Mouse (Mus musculus): ENCODE measurements around the gene Tti1.
"Not testable (repeated sequence)": the region's sequence is repeated elsewhere in the genome, so short reads cannot be mapped to it uniquely, and the experiment has no call there.

Tti1 gene

DNA sequence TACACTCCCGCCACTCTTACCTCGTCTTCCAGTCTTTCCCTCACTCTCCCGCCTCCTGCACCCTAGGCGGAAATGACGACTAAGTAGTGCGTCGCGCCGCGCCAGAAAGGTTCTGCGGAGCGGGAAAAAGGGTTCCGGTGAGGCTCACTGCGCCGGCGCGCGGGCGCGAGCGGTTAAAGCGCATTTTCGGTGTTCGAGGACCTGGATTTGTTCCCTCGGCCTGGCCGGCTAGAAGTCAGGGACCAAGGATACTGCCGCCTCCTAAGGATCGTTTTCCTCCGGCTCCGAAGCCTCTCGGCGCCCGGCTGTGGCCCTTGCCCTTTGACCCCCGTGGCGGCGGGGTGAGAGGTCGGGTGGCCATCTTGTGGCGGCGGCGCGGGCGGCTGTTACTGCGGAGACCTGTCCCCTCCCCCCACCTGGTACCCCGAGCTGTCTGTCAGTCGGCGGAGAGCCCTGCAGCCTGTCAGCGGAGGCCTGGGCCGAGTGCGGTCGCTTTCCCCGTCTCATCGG is at the start of gene Tti1, which contains the start of gene Rprd1b:
Tti1 (minus strand) TSS at position 80 of the 510 bp plus-strand sequence.
Rprd1b (plus strand) TSS at position 144 of the 510 bp plus-strand sequence.
- DNase-seq (ENCODE audit: low read depth) = peak; percentile 94

DNA sequence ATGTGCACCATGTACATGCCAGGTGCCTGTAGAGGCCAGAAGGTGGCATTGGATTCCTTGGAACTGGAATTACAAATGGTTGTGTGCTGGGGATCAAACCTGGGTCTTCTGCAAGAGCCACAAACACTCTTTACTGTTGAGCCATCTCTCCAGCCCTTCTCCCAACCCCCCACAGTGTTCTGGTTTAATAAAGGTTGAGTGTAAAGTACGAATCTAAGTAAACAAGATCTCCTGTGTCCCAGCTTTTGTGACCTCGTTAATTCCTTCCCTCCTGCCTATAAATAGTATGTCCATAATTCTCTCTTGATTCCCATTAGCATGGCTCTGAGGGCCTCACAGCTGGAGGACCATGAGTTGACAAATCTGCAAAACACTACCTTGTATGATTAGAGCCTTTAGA is 49.7 kb upstream of the Tti1 start:
- no peak for DNase-seq (ENCODE audit: low read depth)

DNA sequence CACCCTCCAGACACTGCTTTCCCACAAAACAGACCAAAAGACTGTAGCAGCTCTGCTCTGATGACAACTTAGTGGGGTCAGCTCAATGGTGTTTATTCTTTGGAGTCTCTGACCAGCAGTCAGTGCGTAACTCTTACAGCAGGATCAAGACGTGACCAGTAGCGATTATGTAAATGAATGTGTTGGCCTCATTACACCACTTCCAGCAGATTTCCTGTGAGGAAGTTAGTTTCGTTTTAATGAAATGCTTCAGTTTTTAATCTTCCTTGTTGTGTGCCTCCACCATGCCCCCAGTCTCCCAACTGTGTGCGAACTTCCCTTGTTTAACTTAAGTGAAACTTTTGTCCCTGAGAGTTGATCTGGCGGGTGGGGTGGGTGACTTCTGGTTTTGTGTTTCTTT is 48.5 kb upstream of the Tti1 start:
- no peak for DNase-seq (ENCODE audit: low read depth)

DNA sequence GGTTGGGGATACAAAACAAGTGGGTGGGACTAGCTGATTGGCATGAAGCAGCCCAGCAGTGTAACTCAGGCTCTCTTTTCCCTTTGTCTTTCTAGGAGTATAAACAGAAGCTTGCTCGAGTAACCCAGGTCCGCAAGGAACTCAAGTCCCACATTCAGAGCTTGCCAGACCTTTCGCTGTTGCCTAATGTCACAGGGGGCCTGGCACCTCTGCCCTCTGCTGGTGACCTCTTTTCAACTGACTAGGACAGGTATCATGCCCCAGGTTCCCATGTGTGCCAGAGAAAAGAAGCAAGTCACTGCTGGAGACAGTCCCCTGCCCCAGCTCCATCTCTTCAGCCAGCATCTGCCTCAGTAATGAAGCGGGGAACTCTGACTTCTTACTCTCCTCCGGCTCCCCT is 46.6 kb upstream of the Tti1 start:
- DNase-seq (ENCODE audit: low read depth) = no peak

DNA sequence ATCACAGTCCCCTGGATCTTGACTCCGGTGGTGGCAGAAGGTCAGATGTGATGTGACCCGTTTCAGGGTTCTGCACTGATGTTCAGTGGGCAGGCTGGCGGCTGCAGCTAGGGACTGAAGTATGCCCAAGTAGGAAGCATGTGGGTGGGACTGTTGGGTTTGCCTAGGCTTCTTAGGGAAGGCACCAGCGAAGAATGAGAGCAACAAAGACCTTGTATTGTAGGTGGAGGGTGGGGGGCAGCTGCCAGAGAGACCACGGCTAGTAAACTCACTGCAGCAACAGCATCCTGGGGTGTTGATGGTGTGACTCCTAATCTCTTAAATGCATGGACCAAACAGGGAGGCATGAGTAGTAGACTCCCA is 43.4 kb upstream of the Tti1 start:
- no peak for DNase-seq (ENCODE audit: low read depth)

DNA sequence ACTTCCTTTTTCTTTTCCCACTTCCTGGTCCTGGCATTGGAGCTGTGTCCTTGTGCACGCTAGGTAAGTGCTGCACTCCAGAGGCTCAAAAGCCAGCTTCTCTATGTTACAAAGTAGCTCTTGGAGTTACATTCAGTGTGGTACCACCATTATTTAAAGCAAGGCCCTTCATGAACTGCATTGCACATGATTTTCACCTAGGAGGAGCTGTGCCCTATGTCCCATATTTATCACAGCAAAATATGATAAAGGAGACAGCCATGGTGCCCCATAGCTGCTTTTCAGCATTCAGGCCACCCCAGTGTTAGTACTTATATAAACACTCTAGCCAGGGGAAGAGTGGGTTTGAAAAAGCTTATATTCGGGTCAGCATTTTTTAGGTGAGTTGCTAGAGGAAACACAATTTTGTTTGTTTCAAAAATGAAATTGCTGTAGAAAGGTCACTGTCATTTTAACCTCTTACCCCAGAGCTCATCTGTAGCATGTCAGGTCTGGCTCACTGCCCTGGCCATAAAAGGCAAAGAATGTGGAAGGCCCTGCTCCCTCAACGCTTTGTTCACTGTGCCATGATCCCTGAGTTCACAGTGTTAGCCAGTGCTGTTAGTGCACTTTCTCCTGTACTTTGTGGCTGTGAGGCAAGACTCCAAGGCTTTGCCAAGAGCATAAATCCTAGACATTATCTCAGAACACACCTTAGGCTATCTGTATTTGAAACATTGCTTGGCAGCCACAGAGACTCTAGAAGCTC is 42.8 kb upstream of the Tti1 start:
- no peak for DNase-seq (ENCODE audit: low read depth)

DNA sequence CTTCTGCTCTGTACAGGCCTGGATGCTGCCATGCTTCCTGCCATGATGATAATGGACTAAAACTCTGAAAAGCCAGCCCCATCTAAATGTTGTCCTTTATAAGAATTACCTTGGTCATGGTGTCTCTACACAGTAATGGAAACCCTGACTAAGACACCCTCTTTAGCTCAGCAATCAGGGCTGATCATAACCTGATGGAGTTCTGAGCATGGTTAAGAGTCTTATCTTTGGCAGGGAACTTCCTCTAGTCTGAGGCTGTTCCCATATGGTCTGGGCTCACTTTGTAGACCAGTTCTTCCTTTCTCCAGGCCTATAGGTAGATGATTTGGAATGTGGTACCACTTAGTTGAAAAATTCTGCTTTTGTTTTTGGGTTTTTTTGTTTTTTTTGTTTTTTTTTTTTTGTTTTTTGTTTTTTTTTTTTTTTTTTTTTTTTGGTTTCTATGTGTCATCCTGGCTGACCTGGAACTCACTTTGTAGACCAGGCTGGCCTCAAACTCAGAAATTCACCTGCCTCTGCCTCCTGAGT is 40.3 kb upstream of the Tti1 start:
- DNase-seq (ENCODE audit: low read depth) = no peak

DNA sequence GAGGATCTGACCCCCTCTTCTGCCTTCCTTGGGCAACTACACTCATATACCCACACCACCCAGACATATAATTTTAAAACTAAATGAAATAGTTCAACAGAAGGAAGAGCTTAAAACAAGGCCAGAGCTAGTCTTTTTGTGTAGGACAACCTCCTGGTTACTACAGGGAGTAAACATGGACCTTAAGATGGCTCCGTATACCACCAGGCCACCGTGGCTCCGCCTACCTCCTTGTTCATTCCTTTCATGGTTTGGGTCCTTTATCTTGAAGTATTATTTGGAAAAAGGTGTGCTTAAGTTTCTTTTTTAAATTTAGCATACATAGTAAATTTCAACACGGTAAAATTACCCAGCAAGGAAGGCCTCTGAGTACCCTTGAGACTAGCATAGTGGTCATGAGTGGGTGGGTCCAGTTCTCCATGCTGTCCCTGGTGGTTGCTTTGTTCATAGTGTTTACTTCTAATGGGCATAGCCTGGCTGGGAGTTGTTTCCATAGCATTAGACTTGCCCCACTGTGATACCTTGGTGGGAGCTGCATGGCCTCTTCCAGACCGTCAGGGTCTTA is 39.1 kb upstream of the Tti1 start:
- DNase-seq (ENCODE audit: low read depth) = no peak

DNA sequence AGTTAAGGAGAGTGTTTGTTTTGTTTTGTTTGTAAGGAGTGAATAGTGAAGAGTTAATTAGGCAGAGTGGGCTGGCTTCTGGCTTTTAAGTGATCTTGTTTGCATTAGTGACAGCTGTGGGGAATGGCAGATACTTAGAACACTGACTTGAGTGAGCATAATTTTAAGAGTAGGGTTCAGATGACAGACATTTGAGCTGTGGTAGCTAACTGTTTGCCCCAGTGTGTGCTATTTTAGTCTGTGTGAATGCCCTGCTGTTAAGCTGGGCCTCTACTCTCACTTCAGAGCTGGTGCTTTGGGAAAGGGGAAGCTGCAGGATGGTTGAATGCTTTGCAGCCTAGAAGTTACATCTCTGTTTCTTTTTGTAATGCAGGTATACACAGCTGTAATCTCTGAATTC is 38.2 kb upstream of the Tti1 start:
- no peak for DNase-seq (ENCODE audit: low read depth)

DNA sequence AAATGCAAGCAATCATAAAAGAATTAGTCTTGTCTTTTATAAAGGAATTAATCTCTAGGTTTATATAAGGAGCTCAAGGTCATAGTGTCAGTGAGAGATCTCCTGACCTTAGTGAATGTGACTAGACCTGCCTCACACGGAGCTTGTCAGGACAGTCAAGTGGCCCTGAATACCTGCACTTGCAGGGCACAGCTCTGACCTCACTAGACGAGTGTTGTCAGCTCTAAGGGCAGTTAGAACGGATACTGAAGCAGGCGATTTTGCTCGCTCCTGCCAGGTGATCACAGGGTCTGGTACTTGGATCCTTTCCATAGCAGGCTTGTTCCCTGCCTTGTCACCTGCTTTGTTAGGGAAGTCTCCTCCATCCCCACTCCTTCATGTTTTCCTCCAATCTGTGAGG is 36.8 kb upstream of the Tti1 start:
- no peak for DNase-seq (ENCODE audit: low read depth)

DNA sequence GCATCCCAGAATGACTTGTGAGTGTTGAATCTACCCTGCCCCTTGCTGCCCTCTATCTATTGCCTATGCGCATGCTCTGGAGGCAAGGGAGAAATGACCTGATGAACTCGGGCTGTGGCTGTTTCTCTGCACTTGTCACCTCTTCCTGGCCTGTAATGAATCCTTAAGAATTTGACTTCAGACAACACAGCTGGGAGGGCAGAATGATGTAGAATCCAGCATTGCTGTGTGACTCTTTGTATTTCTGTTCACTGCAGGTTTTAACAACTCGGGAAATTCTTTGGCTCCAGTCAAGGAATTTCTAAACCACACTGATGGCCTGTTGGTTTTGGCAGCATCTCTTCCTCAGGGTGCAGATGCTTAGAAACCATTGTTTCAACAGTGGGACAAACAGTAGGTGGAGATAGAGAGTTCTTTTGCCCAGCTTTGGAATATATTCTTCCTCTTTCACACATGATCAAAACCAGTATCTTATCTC is 36.4 kb upstream of the Tti1 start:
- DNase-seq (ENCODE audit: low read depth) = peak; percentile 9

DNA sequence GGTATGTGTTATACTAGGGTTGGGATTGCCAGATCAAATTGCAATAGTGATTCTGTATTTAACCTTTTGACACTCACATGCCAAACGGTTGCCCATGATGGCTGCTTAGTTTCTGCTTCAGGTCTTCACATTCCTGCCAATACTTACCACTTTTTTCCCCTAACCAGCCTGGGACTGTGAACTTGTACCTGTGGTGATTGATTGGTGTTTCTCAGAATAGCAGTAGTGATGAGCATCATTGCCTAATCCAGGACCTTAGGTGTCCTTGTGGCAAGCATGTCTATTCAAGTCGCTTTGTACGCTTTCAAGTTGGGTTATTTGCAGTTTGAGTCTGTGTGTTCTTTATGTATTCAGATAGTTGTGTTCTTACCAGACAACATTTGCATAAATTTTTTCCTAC is 34.8 kb upstream of the Tti1 start:
- DNase-seq (ENCODE audit: low read depth) = no peak

DNA sequence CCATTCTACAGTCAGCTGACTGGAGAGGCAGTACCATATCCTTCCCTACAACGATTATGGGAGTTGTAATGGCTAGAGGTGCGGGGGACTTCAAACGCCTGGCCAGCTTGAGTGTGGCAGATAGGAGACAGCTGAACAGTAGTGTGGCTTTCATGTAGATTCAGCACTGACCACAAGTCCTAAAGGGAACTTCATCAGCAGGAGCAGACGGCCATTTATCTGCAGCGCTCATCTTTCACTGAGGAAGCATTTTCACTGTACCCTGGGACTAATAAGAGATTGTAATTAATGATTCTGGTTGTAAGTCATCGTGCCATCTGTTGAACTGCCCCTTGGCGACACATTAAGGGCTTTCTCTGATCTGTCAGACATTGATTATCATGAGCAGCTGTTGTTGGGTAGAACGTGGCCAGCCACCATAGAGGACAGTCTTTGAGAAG is 31.5 kb upstream of the Tti1 start:
- no peak for DNase-seq (ENCODE audit: low read depth)

DNA sequence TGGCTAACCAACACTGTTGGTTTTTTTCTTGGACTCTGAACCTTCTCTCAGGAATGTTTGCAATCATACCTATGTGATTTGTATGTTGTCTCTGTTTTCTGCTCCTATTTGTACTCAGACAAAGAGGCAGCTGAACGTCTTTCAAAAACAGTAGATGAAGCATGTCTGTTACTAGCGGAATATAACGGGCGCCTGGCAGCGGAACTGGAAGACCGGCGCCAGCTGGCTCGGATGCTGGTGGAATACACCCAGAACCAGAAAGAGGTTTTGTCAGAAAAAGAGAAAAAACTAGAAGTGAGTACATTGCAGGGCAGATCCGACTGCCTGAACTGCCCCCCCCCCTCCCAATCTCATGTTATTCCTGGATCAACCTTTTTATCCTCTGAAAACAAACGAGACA is 30.3 kb upstream of the Tti1 start:
- DNase-seq (ENCODE audit: low read depth) = no peak

DNA sequence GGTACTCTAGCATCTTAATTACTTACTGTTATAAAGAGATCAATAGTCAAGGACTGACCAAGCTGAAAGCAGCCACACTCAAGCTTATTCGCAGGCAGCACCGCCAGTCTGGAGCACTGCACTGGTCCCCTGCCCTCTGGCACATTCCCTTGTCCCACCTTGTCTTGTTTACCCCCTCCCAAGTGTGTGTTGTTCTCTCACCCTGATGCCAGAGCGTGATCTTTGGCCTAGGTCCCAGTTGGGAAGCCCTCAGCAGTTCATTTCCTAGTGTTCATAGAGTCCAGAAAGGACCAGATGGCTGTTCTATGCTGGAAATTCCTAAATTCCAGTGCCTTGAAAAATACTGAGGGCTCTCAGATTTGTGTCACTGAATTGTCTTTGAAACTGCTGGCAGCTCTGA is 28.8 kb upstream of the Tti1 start:
- DNase-seq (ENCODE audit: low read depth) = no peak

DNA sequence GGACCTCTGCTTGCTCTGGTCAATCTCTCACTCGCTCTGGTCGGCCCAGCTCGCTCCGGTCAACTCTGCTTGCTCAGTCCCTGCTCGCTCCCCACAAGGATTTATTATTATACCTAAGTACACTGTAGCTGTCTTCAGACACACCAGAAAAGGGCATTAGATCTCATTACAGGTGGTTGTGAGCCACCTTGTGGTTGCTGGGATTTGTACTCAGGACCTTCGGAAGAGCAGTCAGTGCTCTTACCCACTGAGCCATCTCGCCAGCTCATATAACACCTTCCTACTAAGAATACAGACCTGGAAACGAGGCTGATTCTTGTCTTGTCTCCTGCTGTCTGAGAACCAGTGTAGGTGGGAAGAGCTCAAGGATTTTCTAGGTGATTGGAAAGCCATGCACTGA is 27.1 kb upstream of the Tti1 start:
- not testable (repeated sequence) for DNase-seq (ENCODE audit: low read depth)

DNA sequence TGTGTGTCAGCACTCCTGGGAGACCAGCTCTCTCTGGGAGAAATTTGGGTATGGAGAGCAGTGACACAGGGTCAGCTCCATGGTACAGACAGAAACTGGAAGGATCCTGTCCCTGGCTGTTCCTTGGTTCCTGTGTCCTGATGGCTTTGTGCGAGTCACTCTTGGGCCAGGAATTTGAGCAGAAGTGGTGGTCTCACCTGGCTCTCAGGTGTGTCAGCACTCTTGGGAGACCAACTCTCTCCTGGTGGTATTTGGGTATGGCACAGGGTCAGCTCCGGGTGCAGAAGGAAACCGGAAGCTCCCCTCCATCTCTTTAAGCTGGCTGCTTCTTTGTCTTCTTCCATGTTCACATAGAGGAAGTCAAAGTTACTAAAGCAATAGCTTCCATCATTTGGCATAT is 26.4 kb upstream of the Tti1 start:
- DNase-seq (ENCODE audit: low read depth) = no peak

DNA sequence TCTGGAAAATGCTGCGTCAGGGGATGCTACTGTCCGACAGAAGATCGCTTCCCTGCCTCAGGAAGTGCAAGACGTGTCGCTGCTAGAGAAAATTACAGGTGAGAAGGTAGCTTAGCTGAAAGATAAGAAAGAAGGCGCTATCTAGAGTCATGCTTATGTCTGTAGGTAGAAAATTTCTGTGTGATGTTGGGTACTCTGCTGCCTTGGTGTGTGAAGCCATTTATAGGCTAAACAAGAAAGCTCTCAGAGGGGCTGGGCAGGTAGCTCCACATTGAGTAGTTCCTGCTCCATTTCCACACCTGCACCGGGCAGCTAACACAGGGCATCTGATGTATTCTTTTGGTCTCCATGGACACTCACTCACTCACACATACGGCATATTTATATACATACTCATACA is 21.9 kb upstream of the Tti1 start:
- DNase-seq (ENCODE audit: low read depth) = no peak

DNA sequence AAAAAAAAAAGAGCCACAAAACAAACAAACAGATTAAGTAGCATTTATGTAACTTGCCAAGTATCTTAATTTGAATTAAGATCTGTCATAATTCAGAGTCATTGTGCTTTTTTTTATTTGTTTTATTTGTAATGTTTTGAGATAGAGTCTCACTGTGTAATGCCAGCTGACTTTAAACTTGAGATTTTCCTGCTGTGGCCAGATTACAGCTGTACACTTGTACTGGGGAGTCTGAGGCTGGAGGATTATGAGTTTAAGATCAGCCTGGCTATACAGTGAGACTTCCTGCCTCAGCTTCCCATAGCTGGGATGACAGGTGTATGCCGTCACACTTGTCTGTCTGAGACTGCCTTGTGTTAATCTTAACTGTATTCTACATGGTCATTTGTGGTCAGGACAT is 20.5 kb upstream of the Tti1 start:
- no peak for DNase-seq (ENCODE audit: low read depth)

DNA sequence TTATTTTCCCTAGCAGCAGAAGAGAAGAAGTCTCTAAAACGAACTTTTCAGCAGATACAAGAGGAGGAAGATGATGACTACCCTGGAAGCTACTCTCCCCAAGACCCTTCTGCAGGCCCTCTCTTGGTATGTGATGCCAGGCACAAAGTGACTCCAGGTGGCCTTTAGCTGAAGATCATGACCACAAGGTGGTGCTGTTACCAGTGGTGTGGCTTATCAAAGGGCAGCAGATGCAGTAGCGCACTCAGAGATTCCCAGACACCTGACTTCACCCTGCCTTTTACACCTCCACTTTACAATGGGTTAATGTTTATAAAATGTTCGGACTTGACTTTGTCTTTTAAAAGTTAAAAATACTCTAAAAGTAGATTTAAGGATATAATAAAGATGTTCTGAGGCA is 19.7 kb upstream of the Tti1 start:
- peak; percentile 74 for DNase-seq (ENCODE audit: low read depth)

DNA sequence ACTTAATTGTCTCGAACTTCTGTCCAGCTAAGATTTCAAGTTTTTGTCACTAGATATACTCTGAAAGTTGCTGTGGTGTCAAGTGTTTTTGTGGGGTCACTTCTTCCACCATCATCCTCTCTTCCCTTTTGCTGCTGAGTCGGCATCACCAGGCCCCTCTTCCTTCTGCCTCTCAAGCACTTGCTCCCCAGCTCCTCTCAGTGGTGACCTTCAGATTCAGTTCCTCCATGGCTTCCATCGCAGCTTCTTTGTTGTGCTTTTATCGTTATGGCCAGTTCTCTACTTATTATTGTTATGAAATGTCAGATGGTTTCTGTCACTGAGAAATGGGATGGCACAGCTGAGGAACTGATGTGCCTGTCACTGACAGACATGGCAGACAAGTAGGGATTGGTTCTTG is 18.0 kb upstream of the Tti1 start:
- no peak for DNase-seq (ENCODE audit: low read depth)

DNA sequence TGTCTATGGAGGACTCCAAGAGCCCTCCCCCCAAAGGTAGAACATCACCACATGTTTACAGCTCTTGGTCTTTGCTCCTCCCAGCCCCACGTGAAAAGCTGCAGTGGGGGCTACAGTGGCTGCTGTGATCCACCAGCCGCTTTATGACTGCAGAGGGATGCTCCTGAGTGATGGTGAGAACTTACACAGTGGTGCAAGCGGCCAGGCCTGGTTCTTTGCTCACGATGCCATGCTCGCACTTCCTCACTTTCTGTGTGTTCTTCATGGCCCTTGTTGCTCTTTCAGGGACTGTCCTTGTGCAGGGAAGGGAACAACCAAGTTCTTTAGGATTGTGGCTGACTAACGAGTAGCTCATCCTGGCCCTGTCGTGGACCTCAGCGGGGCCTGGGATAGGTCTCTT is 15.3 kb upstream of the Tti1 start:
- no peak for DNase-seq (ENCODE audit: low read depth)

DNA sequence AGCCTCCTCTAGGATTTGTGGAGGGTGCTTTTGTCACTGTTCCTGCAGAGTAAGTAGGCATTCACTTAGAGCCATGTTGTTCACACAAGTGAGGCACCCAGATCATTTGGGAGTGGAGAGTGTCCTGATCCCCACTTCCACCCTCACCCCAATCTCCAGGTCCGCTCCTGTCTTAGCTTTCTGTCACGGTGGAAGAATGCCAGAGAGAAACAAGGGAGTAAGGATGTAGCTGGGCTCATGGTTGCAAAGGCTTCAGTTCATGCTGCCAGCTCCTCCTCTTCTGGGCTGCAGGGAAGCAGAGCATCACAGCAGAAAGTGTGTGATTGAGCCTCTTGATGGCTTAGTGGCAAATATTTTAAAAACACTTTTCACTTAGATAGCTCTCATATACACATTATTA is 12.2 kb upstream of the Tti1 start:
- DNase-seq (ENCODE audit: low read depth) = no peak

DNA sequence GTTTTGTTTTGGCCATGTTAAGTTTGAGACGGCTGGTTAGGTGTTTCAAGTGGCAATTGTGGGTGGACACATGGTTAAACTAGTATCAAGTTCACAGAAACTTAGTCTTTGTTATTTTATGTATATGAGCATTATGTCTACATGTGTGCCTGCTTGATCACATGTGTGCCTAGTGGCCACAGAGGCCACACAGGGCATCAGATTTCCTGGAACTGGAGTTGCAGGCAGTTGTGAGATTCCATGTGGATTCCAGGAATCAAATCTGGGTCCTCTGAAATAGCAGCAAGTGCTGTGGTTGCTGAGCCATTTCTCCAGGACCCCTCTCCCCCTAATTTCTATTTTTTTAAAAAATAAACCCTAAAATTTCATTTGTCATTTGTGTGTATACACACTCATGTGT is 11.4 kb upstream of the Tti1 start:
- no peak for DNase-seq (ENCODE audit: low read depth)

Measured in naive thymus-derived CD4-positive, alpha-beta T cell, adult 2 months (primary cell).